Mouse (Mus musculus): ENCODE results near the gene Med25.

DNA sequence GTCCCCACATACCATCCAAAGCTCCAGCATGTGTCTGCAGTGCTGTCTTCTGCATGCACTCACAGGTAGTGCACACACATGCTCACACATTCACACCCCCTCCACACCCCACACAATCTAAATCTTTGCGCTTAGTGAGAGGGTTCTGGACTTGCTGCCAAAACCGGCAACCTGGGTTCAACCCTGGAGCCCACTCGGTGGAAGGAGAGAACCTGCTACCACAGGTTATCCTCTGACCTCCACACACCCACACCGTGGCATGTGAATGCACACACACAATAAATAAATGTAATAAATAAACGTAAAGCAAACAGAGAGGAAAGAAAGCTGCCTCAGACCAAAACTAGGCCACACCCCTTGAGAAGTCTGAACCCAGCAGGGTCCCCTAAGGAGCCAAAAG, 44.7 kb downstream of the Med25 start:
- TF ChIP-seq POLR2A (IDR thresholded peaks at IDR 0.05; ENCODE audit: low read depth, low read length) (no peak), CTCF (IDR thresholded peaks at IDR 0.05; ENCODE audit: borderline replicate concordance, insufficient read depth, low read length) (no peak)
